Mouse (Mus musculus): ENCODE data around the gene Nek9.
"Not testable (repeated sequence)": the region's sequence is repeated elsewhere in the genome, so short reads cannot be mapped to it uniquely, and the experiment has no call there.

Gene Nek9

GRCm38 (mm10) chr12:85289157-85290000 lies 49.8 kb downstream of the Nek9 start:
- DNase-seq (ENCODE audit: low read depth): peak; percentile 86

DNA sequence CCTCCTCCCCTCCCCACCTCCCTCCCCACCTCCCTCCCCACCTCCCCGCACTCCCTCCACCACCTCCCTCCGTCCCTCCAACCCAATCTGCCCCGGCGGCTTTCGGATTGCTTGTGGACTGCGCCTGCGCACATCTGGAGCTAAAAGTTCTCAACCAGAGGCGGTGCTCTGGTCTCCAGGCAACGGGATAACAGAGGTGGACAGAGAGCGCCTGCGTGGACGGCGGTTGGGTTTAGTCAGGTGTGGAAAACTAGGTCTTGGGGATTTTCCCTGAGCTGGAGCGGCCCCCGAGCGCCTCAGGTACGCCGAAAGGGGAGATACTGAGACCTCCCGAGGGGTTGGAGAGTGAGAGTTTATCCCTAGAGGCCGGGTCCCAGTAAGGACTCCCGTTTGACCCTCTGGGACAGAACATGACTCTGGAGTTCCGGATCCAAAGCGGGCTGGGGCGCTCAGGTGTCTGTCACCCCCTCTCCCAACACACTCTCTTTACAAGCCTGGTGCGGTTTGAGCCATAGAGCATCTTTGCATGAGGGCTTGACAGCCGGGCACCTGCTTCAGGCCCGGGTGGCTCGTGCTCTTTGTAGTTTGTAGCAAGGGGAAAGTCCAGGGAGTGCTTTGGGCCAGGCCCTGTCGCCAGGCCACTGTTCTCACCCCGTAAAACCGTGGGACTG lies 50.5 kb downstream of the Nek9 start, which contains the start of gene Zc2hc1c:
Gene Zc2hc1c (plus strand): TSS at position 106 of the 671 bp plus-strand sequence.
- DNase-seq (ENCODE audit: low read depth): peak; percentile 78

GRCm38 (mm10) chr12:85287809-85288485 lies 51.2 kb downstream of the Nek9 start, which contains the start of gene Acyp1:
Acyp1 (minus strand) TSS chr12:85288438.
- DNase-seq (ENCODE audit: low read depth): no peak

- DNase-seq (ENCODE audit: low read depth): no peak
Measured at GRCm38 (mm10) chr12:85286941-85287340, 52.2 kb downstream of the Nek9 start.

DNA sequence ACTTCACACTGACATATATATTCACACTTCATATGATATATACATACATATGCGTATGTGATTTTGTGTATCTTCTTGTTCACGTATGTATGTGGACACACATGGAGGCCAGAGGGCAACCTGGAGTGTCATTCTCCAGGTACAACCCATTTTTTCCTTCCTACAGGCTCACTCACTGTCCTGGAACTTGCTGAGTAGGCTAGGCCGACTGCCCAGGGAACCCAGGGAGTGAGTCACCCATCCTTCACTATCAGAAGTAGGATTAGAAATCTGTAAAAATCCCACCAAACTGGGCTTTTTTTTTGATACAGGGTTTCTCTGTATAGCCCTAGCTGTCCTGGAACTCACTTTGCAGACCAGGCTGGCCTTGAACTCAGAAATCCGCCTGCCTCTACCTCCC lies 54.2 kb downstream of the Nek9 start:
- no peak for DNase-seq (ENCODE audit: low read depth)

- DNase-seq (ENCODE audit: low read depth): no peak
Measured at GRCm38 (mm10) chr12:85284331-85284730, 54.8 kb downstream of the Nek9 start.

GRCm38 (mm10) chr12:85281756-85282155 lies 57.4 kb downstream of the Nek9 start:
- DNase-seq (ENCODE audit: low read depth): not testable (repeated sequence)

DNA sequence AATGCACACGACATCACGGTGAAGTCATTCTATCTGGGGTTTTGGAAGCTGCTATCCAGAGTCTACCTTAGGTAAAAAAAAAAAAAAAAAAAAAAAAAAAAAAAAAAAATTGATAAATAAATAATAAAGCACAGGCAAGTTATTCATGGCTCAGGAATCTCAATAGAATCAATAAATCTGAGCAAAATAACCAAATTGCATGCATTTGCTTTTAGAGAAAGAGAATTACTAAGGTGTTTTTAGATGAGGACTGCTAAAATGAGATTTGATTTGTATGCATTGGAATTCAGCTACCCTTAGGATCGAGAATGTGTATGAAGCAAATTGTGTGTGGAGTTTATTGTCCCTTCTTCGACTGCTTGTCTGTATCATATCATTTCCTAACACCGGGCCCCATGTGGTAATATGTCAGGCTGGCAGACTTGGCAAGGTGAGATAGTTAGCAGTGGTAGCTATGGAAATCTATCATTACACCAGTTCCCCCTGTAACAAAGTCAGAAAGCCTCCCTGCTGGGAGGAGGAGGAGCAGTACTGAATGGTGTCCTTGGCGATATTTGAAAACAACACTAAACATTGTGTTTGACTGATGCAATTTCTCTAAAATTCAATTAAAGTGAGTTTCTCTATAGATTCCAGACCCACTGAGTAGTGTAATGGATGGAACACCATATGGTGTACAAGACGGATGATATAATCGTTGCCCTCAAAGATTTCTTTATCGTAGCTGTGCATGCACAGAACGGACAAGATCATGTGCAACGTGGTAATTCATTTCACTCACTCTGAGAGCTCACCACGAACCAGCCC lies 58.1 kb downstream of the Nek9 start:
- no peak for DNase-seq (ENCODE audit: low read depth)

DNA sequence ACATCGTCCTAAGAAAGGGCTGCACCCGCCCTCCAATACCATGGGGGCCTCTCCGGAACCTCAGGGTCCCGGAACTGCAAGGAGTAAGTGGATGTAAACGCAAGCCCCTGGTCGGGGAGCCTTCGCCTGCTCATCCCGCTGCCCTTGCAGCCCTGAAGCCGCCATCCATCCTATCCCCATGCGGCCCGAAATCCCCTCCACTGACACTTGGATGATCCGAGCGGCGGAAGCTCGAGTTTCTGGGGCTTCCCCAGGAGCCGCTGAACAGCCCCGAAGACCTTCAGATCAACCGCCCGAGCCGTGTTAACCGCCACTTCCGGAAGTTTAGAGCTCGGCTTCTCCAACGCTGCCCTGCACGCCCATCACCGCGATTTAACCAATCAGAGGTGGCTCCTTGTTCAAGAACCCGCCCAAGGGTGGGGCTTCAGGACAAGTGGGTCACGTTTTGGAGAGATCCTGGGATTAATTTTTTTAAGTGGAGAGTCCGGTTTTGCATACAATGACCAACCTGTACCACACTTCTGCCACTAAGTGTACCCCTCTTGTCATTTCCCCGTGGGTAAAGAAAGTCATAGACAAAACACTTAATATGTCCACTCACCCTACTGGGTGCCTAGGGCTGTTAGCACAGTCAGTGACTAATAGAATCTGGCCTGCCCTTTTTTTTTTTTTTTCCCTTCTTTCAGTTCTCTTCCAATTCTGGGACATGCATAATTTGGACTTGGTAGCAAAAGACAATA lies 58.9 kb downstream of the Nek9 start:
- peak; percentile 97 for DNase-seq (ENCODE audit: low read depth)

DNA sequence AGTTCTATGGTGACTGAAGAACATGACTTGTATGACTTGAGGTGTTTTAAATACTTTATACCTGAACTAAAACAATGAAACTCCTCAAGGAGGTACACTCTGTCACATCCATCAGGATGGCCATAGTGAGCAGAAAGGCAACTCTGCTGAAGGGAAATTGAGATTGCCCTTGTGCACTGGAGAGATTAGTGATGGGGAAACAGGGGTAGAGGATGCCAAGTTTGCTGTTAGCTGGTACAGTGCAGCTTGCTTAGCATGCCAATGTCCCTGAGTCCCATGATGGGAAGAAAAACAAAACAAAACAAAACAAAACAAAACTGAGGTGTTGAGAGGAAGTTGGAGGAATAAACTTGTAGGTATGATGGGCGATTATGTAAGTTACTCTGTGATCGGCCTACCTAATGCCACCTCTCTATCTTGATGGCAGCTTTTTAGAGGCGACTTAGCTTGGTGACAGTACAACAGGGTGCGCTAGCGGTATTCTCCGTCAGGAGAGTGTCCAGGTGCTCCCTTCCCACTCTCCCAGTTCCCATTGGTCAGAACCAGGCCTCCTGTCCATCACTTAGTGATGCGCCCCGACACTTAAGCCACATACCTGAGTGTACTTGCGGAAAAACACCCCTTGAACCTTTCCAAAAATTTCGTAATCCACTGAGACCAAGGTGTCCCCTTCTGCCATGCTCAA lies 59.6 kb downstream of the Nek9 start:
- no peak for DNase-seq (ENCODE audit: low read depth)

- DNase-seq (ENCODE audit: low read depth): no peak
Measured at GRCm38 (mm10) chr12:85278919-85279318, 60.2 kb downstream of the Nek9 start.

GRCm38 (mm10) chr12:85276273-85276672 lies 62.9 kb downstream of the Nek9 start:
- DNase-seq (ENCODE audit: low read depth): no peak

DNA sequence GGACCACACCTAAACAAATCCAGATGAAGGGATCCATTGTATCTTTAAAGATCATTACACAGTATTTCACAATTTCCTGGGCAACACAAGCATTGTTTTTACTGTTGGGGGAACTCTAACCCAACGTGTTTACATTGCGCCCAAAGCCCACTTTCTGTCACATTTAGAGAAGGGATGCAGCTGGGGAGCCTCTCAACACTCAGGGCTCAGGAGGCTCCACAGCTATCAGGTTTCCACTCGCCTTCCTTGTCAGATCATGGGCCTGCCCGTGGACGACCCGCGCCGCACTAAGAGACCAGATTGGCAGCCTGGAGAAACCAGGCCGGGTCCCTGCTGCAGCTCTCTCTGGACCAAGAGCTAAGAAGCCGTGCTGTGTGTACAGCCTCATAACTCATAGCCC lies 65.7 kb downstream of the Nek9 start:
- DNase-seq (ENCODE audit: low read depth): no peak

- no peak for DNase-seq (ENCODE audit: low read depth)
Measured at GRCm38 (mm10) chr12:85271843-85272206, 67.3 kb downstream of the Nek9 start.

DNA sequence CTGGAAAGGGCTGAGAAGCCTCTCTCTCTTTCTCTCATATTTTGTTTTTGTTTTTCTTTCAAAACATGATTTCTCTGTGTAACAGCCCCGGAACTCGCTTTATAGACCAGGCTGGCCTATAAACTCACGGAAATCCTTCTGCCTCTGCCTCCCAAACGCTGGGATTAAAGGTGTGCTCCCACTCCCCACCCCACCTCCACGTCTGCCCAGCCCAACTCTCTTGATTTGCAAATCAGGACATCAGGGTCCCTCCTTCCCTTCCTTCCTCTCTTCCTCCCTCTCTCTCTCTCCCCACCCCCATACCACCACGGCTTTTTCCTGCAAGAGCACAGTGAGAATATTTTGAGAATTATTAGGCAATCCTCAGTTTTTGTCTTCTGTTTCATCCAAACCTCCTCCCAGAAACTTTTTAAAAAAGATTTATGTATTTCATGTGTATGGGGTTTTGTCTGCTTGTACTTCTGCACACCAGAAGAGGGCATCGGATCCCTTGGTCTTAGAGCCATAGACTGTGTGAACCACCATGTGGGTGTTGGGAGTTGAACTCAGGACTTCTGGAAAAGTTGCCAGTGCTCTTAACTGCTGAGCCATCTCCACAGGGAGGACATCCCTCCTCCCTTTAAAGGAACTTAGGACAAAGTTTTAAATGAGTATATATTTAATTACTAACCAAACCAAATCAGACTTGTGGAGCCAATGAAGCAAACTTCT lies 67.9 kb downstream of the Nek9 start:
- DNase-seq (ENCODE audit: low read depth): no peak

DNA sequence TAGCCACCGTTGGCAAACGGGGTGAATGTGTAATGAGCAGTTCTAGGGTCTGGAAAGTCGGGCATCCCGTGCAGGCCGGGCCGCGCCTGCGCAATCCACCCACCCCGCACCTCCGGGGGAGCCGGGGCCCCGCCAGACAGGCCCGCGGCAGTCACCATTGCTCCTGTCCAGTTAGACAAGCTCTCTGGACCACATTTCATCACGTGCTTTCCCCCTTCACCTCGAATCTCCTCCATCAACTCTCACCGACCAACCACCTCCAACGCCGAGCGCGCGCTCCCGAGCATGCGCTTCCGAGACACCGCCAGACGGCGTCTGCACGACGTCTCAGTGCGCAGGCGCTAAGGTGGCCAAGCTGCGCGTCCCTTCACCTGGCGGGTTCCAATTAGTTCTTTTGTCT lies 68.8 kb downstream of the Nek9 start, which contains the start of gene Mlh3:
Gene Mlh3 (minus strand): TSS at position 281 of the 400 bp plus-strand sequence.
- DNase-seq (ENCODE audit: low read depth): no peak

DNA sequence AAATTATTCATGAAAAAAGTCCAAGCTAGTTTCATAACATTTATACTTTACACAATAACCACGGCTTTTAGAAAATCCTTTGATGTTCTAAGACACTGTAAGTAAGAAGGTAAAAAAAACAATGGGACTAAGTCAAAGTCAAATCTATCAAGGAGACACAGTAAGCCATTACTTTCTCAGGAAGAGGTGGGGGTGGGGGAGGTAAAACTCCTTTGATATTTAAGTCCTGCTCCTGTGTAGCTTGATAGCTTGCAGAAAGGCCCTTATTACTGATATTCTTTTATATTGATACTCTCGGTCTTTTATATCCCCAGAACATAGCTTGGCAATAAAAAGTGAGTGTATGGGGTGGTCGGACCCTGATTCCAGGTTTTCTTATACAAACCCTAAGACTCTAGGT lies 69.3 kb downstream of the Nek9 start:
- no peak for DNase-seq (ENCODE audit: low read depth)

- no peak for DNase-seq (ENCODE audit: low read depth)
Measured at GRCm38 (mm10) chr12:85266248-85266647, 72.9 kb downstream of the Nek9 start.

DNA sequence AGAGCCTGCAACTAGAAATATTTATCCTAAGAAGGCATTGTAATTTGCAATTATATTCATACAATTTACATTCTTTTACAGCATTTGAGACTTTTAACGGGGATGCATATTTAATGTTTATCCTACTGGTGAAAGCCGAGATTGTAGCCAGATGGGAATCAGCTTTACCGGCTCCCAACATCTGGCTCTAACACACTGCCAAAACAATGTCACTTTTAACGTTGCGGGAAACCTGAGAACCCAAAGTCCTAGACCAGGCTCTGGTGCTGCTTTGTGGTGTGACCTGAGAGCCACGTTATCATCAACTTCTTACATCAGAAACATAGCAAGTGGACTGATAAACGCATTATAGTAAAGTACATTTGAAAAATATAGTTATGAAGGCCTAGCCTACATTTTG lies 74.2 kb downstream of the Nek9 start:
- DNase-seq (ENCODE audit: low read depth): no peak

GRCm38 (mm10) chr12:85264531-85264930 lies 74.6 kb downstream of the Nek9 start:
- DNase-seq (ENCODE audit: low read depth): no peak

Data from fibroblast of lung, adult 2 months (primary cell).